Mouse (Mus musculus): Measurements from ENCODE around the gene Akip1. TPM values are rescaled to one million over a fixed set of nuclear protein-coding genes. Genes with fewer than 3 reads are reported as not detected.

The Akip1 gene
- polyA plus RNA-seq (2014; fragmentation: Illumina TruSeq; extraction: RNeasy Lipid Tissue Mini Kit (QIAGEN cat#74804); ENCODE audit: low read depth, low replicate concordance) = 33.3 TPM

DNA sequence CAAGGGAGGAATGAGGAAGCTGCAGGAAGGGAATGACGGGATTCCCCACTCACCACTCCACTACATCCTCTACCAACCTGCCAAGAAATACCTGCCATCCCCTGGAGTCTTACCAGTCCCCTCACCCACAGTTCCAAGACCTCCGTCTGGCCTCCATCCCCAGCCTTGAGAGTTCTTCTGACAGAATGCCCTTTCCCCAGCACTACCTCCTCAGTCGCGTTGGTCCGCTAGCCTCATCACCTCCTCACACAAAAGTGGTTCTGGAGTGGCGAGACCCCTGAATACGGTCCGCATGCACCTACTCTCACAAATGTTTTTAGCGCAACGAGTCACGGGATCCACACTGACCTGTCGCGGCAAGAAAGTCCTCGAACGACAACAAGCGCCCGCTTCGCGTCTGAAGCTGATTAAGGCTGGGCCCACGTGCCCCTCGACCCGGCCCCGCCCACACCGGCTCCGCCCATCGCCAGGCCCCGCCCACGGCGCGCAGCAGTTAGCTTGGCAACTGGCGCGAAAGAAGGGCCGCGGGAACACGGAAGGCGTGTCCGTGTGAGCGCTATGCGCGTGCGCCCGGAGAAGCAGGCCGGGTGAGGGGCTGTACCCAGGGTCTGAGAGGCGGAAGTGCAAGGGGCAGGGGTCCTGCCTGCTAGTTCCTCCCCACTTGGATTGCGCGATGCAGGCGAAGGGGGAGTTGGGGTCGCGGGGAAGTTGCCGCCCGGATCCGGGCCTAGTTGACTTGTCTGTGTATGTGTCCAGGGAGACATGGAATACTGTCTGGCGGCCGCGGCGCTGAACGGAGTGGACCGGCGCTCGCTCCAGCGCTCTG is at the start of gene Akip1, which contains the start of gene St5:
Gene Akip1, plus strand, starts transcription at position 501 of the 826 bp plus-strand sequence.
Gene St5, minus strand, starts transcription at position 416 of the 826 bp plus-strand sequence.

DNA sequence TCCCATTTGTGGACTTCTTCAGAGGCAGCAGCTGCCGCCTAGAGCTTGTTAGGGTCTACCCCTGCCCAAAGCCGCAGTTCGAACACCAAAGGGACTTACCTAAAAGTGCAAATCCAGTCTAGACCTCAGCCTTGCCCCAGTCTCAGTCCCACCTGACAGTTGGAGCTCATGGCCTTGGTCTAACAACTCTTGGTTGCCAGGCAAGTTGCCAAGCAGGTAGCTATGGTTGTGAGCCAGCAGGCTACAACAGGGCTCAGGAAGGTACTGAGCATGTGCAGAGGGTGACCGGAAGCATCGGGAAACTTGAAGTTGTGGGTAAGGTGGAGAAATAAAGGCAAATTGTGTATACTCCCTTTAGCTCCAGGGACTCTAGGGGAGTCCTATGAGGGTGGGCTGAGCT is 20.2 kb downstream of the Akip1 start, which contains the start of gene BC051019:
Gene BC051019, minus strand, starts transcription at position 154 of the 400 bp plus-strand sequence.

DNA sequence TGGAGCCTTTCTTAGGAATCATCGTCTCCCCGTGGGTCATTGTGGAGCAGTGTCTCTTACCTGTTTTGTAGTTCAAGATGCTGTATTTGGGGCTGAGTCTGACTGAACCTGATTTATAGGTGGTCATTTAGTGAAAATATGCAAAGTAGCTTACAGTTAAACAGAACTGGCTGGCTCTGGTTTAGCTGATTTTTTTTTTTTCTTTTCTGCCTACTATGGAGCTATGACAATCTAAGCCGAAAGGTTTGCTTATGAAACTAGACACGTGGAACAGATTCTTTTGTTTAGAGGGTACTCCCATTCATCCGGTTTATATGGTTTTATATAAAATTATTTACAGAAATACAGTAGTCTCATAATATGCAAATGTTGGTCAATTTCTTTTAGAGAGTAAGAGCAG is 28.1 kb downstream of the Akip1 start, which contains the start of gene Ascl3:
Gene Ascl3, minus strand, starts transcription at position 101 of the 400 bp plus-strand sequence.

DNA sequence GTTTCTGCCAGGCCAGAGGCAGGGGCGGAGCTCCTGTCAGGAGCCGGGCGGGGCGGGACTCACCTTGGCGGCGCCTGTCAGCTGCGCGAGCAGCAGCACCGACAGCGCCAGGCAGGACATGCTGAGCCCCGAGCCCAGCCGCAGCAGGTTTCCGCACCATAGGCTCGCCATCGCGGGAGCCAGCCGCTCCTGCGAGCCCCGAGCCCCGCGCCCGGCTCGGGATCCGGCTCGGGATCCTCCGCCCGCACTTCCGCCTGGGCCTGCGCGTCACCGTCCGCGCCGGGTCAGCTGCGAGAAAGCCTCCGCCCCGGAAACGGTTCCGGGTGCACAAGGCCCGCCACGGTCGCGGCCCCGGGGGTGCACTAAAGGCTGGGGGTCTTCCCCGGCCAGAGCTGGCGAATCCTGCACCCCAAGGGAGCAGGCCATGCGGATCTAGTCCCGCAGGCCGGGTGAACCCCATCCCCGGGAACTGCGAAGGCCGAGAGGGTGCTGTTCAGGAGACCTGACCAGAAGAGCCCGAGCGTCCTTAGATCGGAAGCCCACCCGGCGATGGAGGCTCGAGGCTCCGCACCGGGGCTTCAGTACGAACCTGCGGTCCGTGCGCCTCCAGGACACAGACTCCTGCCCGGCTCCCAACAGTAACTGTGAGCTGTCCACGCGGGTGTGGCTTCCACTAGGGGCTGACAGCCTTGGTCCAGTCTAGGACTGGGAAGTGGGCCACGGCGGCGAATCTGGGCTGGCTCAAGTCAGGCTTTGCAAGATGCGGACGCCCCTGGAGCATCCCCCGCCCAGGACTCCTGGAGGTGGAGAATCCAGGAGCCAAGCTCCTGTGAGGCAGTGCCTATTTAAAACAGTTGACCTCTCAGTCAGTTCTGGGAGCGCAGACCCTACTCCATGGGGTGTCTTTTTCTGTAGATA is 48.8 kb downstream of the Akip1 start, which contains the start of gene Tmem9b:
Gene Tmem9b, minus strand, starts transcription at position 868 of the 918 bp plus-strand sequence.

Other genes starting within 250 kb of the Akip1 start
- gene Trim66, start 195.6 kb upstream of the Akip1 start, polyA plus RNA-seq (2014; fragmentation: Illumina TruSeq; extraction: RNeasy Lipid Tissue Mini Kit (QIAGEN cat#74804); ENCODE audit: low read depth, low replicate concordance) = 0.06 TPM
- 145 TPM for gene Rpl27a, start 184.5 kb upstream of the Akip1 start, polyA plus RNA-seq (2014; fragmentation: Illumina TruSeq; extraction: RNeasy Lipid Tissue Mini Kit (QIAGEN cat#74804); ENCODE audit: low read depth, low replicate concordance)
- 35.7 TPM for gene St5, start 85 bp upstream of the Akip1 start, polyA plus RNA-seq (2014; fragmentation: Illumina TruSeq; extraction: RNeasy Lipid Tissue Mini Kit (QIAGEN cat#74804); ENCODE audit: low read depth, low replicate concordance)
- not detected for gene BC051019, start 20.2 kb downstream of the Akip1 start, polyA plus RNA-seq (2014; fragmentation: Illumina TruSeq; extraction: RNeasy Lipid Tissue Mini Kit (QIAGEN cat#74804); ENCODE audit: low read depth, low replicate concordance)
- gene Ascl3, start 28.0 kb downstream of the Akip1 start, polyA plus RNA-seq (2014; fragmentation: Illumina TruSeq; extraction: RNeasy Lipid Tissue Mini Kit (QIAGEN cat#74804); ENCODE audit: low read depth, low replicate concordance) = not detected
- 128 TPM for gene Tmem9b, start 49.2 kb downstream of the Akip1 start, polyA plus RNA-seq (2014; fragmentation: Illumina TruSeq; extraction: RNeasy Lipid Tissue Mini Kit (QIAGEN cat#74804); ENCODE audit: low read depth, low replicate concordance)
- gene Nrip3, start 78.3 kb downstream of the Akip1 start, polyA plus RNA-seq (2014; fragmentation: Illumina TruSeq; extraction: RNeasy Lipid Tissue Mini Kit (QIAGEN cat#74804); ENCODE audit: low read depth, low replicate concordance) = 1.6 TPM
- not detected for gene Scube2, start 162.0 kb downstream of the Akip1 start, polyA plus RNA-seq (2014; fragmentation: Illumina TruSeq; extraction: RNeasy Lipid Tissue Mini Kit (QIAGEN cat#74804); ENCODE audit: low read depth, low replicate concordance)

Data from adrenal gland, adult 10 weeks (tissue).